Mouse (Mus musculus) megakaryocyte, embryonic 14.5 days (primary cell): ENCODE measurements around the gene Elfn1. TPM values are rescaled to one million over a fixed set of nuclear protein-coding genes. Genes with fewer than 3 reads are reported as not detected.

Experiments used
- H3K27me3 ChIP-seq: replicated peaks from 2 replicates; pipeline ENCODE3; 2012; ENCODE audit warnings: inconsistent platforms
- H3K36me3 ChIP-seq: replicated peaks from 2 replicates; pipeline ENCODE3; 2012; ENCODE audit warnings: low read length, inconsistent platforms, mixed read lengths
- H3K4me1 ChIP-seq: 2 replicates; pipeline ENCODE4 v1.6.1; 2012; ENCODE audit warnings: inconsistent platforms
- H3K4me3 ChIP-seq: replicated peaks from 2 replicates; pipeline ENCODE3; 2012; ENCODE audit warnings: moderate library complexity, mild to moderate bottlenecking, inconsistent platforms
- H3K9me3 ChIP-seq: 2 replicates; pipeline ENCODE4 v1.6.1; 2012; ENCODE audit warnings: inconsistent platforms
- FLI1 ChIP-seq: IDR thresholded peaks from 2 replicates; pipeline ENCODE4 v1.6.1; 2012; ENCODE audit warnings: low read length, inconsistent platforms, mixed read lengths
- GATA1 ChIP-seq: IDR thresholded peaks from 3 replicates; pipeline ENCODE4 v1.6.1; 2012; ENCODE audit warnings: mixed read lengths, low read length, inconsistent platforms, borderline replicate concordance
- polyA plus RNA-seq: library from polyadenylated mRNA; stranded (reverse); fragments of >175 nt; gene quantifications from 2 replicates; pipeline ENCODE4 v1.2.3, GENCODE M21; 2012; ENCODE audit warnings: low replicate concordance; ENCODE audit not compliant: insufficient read depth

Elfn1 gene
- polyA plus RNA-seq, 1 experiment, result 0.11 TPM

- peaks cover 7% of the 10 kb centered on the region; the same call in 1 of the 2 replicates for H3K4me1 ChIP-seq
- TF ChIP-seq GATA1 (no peak), FLI1 (no peak)
- H3K4me3 ChIP-seq, result no peak overlapping the region
- no peaks in the 10 kb centered on the region for H3K36me3 ChIP-seq
- peaks cover 70% of the 10 kb centered on the region for H3K27me3 ChIP-seq
- no peaks in the 10 kb centered on the region for H3K9me3 ChIP-seq
These were observed 56.6 kb downstream of the Elfn1 start for GRCm38 (mm10) chr5:139964391-139964790.

GRCm38 (mm10) chr5:139965596-139965995 lies 57.9 kb downstream of the Elfn1 start:
- no peaks in the 10 kb centered on the region for H3K9me3 ChIP-seq
- peaks cover 12% of the 10 kb centered on the region; the same call in 1 of the 2 replicates for H3K4me1 ChIP-seq
- H3K4me3 ChIP-seq, result no peak overlapping the region
- H3K36me3 ChIP-seq, result no peaks in the 10 kb centered on the region
- TF ChIP-seq GATA1, result no peak
- TF ChIP-seq FLI1, result no peak
- H3K27me3 ChIP-seq, result peaks cover 76% of the 10 kb centered on the region

DNA sequence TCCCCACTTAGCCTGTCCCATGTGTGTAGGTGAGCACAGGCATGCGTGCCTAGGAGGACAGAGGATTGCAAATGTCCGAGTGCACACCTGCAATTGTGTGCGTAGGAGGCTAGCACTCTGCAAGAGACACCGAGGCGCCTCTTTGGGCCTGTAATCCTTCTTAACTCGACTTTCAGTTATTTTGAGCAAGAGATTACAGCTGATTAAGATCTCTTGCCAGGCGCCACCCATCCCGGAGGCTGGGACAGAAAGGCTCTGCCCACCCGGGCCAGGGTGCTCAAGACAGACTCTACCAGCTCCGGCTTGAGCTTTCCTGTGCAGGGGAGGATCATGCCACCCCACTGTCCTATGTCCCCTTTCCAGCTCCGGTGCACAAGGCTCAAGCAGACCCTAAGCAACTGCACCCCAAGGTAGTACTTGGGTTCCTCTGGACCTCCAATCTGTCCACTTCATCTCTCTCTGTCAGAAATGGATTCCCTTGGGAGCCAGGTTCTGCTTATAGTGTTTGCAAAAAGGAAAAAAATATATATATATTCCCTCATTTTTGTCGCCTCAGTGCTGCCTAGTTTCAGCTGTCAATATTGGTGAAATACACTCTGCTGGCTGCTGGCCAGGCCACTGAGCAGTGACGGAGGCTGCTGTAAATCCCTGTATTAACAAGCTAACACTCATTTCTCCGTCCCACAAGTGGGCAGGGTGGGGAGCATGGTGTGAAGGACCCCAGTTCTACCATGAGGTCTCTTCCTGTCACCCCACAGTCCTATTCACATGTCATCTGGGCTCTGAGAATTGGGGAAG lies 61.6 kb downstream of the Elfn1 start:
- Histone ChIP-seq H3K27me3 (peaks cover 85% of the 10 kb centered on the region), H3K4me3 (no peak overlapping the region), H3K9me3 (no peaks in the 10 kb centered on the region), H3K36me3 (no peaks in the 10 kb centered on the region), H3K4me1 (peaks cover 11% of the 10 kb centered on the region; the same call in 1 of the 2 replicates)
- no peak for TF ChIP-seq GATA1
- no peak for TF ChIP-seq FLI1

- TF ChIP-seq FLI1 (no peak), GATA1 (no peak)
- peaks cover 8% of the 10 kb centered on the region; the same call in 1 of the 2 replicates for H3K4me1 ChIP-seq
- H3K27me3 ChIP-seq, result peaks cover 82% of the 10 kb centered on the region
- no peaks in the 10 kb centered on the region for H3K36me3 ChIP-seq
- no peaks in the 10 kb centered on the region for H3K9me3 ChIP-seq
- peak overlapping the region; percentile 42 for H3K4me3 ChIP-seq
These were observed 62.5 kb downstream of the Elfn1 start for GRCm38 (mm10) chr5:139970186-139970631.

DNA sequence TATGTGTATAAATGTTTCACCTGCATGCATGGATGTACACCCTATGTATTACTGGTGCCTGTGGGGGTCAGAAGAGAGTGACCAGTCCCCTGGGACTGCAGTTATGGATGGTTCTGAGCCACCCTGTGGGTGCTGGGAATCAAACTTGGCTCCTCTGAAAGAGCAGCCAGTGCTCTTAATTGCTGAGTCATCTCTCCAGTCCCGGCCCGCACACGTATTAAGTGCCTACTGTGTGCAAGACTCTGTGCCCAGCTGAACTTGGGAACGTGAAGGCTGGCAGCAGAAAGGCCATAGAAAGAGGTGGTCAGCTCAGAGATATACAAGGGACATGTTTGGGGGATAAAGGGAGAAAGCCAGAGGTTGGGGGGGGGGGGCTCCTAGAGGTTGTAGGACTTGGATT lies 68.8 kb downstream of the Elfn1 start:
- no peak for TF ChIP-seq FLI1
- TF ChIP-seq GATA1, result no peak
- peaks cover 62% of the 10 kb centered on the region for H3K27me3 ChIP-seq

DNA sequence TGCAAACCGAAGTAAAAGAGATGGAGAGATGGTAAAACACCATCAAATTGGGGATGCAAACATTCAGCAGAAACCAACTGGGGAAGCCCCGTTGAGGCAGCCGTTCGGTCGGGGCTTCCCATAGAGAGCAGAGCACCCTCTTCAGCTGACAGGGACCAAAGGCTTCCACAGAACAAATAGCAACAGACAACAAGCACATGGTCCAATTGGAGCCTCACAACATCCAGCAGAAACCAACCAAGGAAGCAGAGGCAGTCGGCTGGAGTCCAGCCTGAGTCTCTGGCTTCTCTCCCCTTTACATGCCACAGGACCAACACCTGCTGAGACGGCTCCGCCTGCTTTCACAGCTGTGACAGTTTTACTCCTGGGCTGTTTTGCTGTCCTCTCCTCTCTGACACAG lies 69.7 kb downstream of the Elfn1 start:
- Histone ChIP-seq H3K36me3 (no peaks in the 10 kb centered on the region), H3K27me3 (peaks cover 57% of the 10 kb centered on the region), H3K9me3 (peaks cover 6% of the 10 kb centered on the region), H3K4me3 (no peak overlapping the region), H3K4me1 (no peaks in the 10 kb centered on the region)
- TF ChIP-seq FLI1 (no peak), GATA1 (no peak)

More for the DNA sequence above, 68.8 kb downstream of the Elfn1 start:
- Histone ChIP-seq H3K36me3 (no peaks in the 10 kb centered on the region), H3K4me1 (no peaks in the 10 kb centered on the region; the same call in 1 of the 2 replicates), H3K9me3 (no peaks in the 10 kb centered on the region), H3K4me3 (no peak overlapping the region)

GRCm38 (mm10) chr5:139978525-139979276 lies 71.0 kb downstream of the Elfn1 start:
- TF ChIP-seq GATA1 (no peak), FLI1 (no peak)

DNA sequence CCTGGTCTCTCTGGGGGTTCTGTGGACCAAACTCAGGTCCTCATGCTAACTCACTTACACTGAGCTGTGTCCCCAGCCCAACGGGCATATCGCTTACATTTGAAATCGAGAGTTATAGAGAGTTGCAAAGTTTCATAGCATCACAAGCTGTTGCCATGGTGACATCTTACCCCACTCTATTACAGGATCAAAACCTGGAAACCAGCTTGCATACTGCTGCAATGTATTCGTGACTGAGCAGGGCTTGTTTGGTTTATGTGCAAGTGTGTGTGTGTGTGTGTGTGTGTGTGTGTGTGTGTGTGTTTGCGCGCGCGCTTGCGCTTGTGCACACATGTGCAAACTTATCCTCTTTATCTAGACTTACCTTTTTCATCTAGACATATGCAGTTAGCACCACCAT lies 71.6 kb downstream of the Elfn1 start:
- H3K27me3 ChIP-seq, result peaks cover 52% of the 10 kb centered on the region
- no peak for TF ChIP-seq FLI1
- no peak for TF ChIP-seq GATA1
- peaks cover 6% of the 10 kb centered on the region for H3K9me3 ChIP-seq
- H3K36me3 ChIP-seq, result no peaks in the 10 kb centered on the region
- no peaks in the 10 kb centered on the region for H3K4me1 ChIP-seq
- H3K4me3 ChIP-seq, result no peak overlapping the region

More at GRCm38 (mm10) chr5:139978525-139979276, 71.0 kb downstream of the Elfn1 start:
- H3K9me3 ChIP-seq, result peaks cover 6% of the 10 kb centered on the region
- peaks cover 48% of the 10 kb centered on the region for H3K27me3 ChIP-seq
- H3K4me1 ChIP-seq, result no peaks in the 10 kb centered on the region
- no peaks in the 10 kb centered on the region for H3K36me3 ChIP-seq
- no peak overlapping the region for H3K4me3 ChIP-seq

DNA sequence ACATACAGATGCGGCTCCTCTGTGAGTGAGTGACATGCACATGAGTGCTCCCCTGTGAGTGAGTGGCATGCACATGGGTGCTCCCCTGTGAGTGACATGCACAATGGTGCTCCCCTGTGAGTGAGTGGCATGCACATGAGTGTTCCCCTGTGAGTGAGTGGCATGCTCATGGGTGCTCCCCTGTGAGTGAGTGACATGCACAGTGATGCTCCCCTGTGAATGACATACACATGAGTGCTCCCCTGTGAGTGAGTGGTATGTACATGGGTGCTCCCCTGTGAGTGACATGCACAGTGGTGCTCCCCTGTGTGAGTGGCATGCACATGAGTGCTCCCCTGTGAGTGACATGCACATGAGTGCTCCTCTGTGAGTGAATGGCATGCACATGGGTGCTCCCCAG lies 74.2 kb downstream of the Elfn1 start:
- TF ChIP-seq GATA1 (no peak), FLI1 (no peak)
- Histone ChIP-seq H3K27me3 (peaks cover 51% of the 10 kb centered on the region), H3K4me3 (peak overlapping the region; percentile 11), H3K9me3 (peaks cover 12% of the 10 kb centered on the region), H3K4me1 (no peaks in the 10 kb centered on the region), H3K36me3 (no peaks in the 10 kb centered on the region)
